Comparison of ENCODE assay signal across 17 mouse cellular contexts in the genomic region with DNA sequence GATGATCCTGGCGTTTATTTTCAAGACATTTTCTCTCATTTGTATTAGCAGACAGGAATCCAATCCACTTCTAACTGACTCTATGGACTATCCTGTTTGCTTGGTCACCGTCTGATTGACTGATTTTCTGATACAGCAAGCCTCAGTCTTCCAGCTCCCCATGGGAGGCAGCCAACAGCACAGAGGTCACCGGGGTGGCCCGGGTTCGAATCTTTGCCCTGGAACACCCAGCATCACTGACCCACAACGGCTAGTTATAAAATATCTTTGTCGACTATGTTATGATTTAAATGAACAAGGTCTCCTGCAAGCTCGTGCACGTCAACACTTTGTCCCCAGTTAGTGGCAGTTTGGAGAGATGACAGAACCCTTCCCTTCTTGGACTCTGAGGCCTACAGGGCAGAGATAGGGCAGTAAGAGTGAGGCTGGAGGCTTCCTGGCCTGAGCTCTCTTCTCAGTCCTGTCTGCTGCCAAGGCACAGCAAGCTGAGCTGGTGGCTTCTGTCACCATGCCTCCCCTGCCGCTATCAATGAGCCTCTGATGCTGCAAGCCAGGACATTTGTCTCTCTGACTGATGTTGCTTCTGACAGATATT.
DNase-seq lines count a peak whose midpoint lies in the region; ATAC-seq lines count a peak whose summit lies in the region.
"Had no signal": no experiment of that assay in that cellular context is flagged by ENCODE, and none has a peak within 500 bp of the region (broad histone marks: within the 10 kb centered on the region; RNA-seq: fewer than 3 reads in every experiment).

No protein-coding gene starts in this region.

- no peak overlapping the region for H3K4me3 ChIP-seq in heart, embryonic 12.5 days
- H3K4me3 ChIP-seq in hindbrain, embryonic 16.5 days (ENCODE audit: low read length): no peak overlapping the region
- H3K4me3 ChIP-seq: embryonic facial prominence, embryonic 12.5 days; forebrain, embryonic 13.5 days; limb, embryonic 10.5 days; midbrain, embryonic 13.5 days had no signal

- no peaks in the 10 kb centered on the region for H3K27me3 ChIP-seq in heart, embryonic 12.5 days (replicated peaks)
- no peaks in the 10 kb centered on the region for H3K27me3 ChIP-seq in hindbrain, embryonic 16.5 days (replicated peaks; ENCODE audit: control insufficient read depth, insufficient read depth, low read length)
- H3K27me3 ChIP-seq: embryonic facial prominence, embryonic 12.5 days; forebrain, embryonic 13.5 days; midbrain, embryonic 13.5 days had no signal

- DNase-seq in heart, adult 18-20 months: peak; percentile 54 to 72
- peak; percentile 60 for DNase-seq in cerebellum, adult 11 months
- peak; percentile 68 to 83 for DNase-seq in cerebellum, postnatal 10 days
- peak; percentile 21 to 34 for DNase-seq in heart, postnatal 14 days
- DNase-seq in adrenal gland, postnatal 36 days: no peak
- no peak for DNase-seq in layer of hippocampus, adult 18-20 months (ENCODE audit: low spot score in 2 of 2)
- DNase-seq: lung, postnatal 36 days; thymus, postnatal 4 days had no signal

- no peaks in the 10 kb centered on the region; the same call in 1 of the 2 replicates for H3K36me3 ChIP-seq in heart, embryonic 12.5 days
- H3K36me3 ChIP-seq in hindbrain, embryonic 16.5 days (ENCODE audit: control insufficient read depth, insufficient read depth, low read length): no peaks in the 10 kb centered on the region
- H3K36me3 ChIP-seq: embryonic facial prominence, embryonic 12.5 days; midbrain, embryonic 13.5 days had no signal

- 69% methylated on average over 10 of the region's 10 CpGs for WGBS in heart, embryonic 12.5 days
- 93% methylated on average over 10 of the region's 10 CpGs for WGBS in hindbrain, embryonic 16.5 days

- no peak overlapping the region for H3K27ac ChIP-seq in heart, embryonic 12.5 days (ENCODE audit: poor library complexity, severe bottlenecking)
- H3K27ac ChIP-seq in hindbrain, embryonic 16.5 days (ENCODE audit: low read depth, low read length): no peak overlapping the region
- H3K27ac ChIP-seq: embryonic facial prominence, embryonic 12.5 days; forebrain, embryonic 13.5 days; limb, embryonic 10.5 days; liver, embryonic 14.5 days; midbrain, embryonic 13.5 days; stomach, postnatal 0 days had no signal

- H3K9me3 ChIP-seq in heart, embryonic 12.5 days (replicated peaks): no peaks in the 10 kb centered on the region
- H3K9me3 ChIP-seq in hindbrain, embryonic 16.5 days (ENCODE audit: control insufficient read depth, low read length): no peaks in the 10 kb centered on the region
- H3K9me3 ChIP-seq: embryonic facial prominence, embryonic 12.5 days; forebrain, embryonic 13.5 days; limb, embryonic 10.5 days; midbrain, embryonic 13.5 days had no signal

- H3K4me2 ChIP-seq in heart, embryonic 12.5 days: no peak overlapping the region
- H3K4me2 ChIP-seq in hindbrain, embryonic 16.5 days (ENCODE audit: low read length): no peak overlapping the region
- H3K4me2 ChIP-seq: embryonic facial prominence, embryonic 12.5 days; forebrain, embryonic 13.5 days; midbrain, embryonic 13.5 days had no signal

- ATAC-seq in heart, embryonic 12.5 days (ENCODE audit: insufficient number of reproducible peaks, low FRiP score): no peak
- ATAC-seq in hindbrain, embryonic 16.5 days: no peak
- ATAC-seq: forebrain, embryonic 13.5 days; intestine, embryonic 16.5 days; midbrain, embryonic 13.5 days had no signal

- H3K4me1 ChIP-seq in heart, embryonic 12.5 days (replicated peaks): peaks cover 30% of the 10 kb centered on the region
- peaks cover 4% of the 10 kb centered on the region; the same call in 1 of the 2 replicates for H3K4me1 ChIP-seq in hindbrain, embryonic 16.5 days (ENCODE audit: control insufficient read depth, insufficient read depth, low read depth, low read length)
- H3K4me1 ChIP-seq: embryonic facial prominence, embryonic 12.5 days had no signal

- no peak overlapping the region for H3K9ac ChIP-seq in heart, embryonic 12.5 days
- no peak overlapping the region for H3K9ac ChIP-seq in hindbrain, embryonic 16.5 days (ENCODE audit: low read depth, low read length)
- H3K9ac ChIP-seq: embryonic facial prominence, embryonic 12.5 days; forebrain, embryonic 13.5 days; liver, embryonic 14.5 days; midbrain, embryonic 13.5 days had no signal

- intact Hi-C loops in heart, postnatal 14 days (cut with DNase I): no loop called here

Comparison
In these comparisons a context has a peak if more than half of its experiments do, and no peak if none do; other contexts are left out.
1. DNase-seq: peak in heart, adult 18-20 months (2 of 2), cerebellum, adult 11 months (single experiment), cerebellum, postnatal 10 days (2 of 2) and heart, postnatal 14 days (2 of 2); none in adrenal gland, postnatal 36 days (0 of 2) and layer of hippocampus, adult 18-20 months (0 of 2).